Mouse (Mus musculus) hindbrain, postnatal 0 days (tissue): ENCODE data around the gene Gm49366. TPM values are rescaled to one million over a fixed set of nuclear protein-coding genes. Genes with fewer than 3 reads are reported as not detected.
"Not testable (repeated sequence)": the region's sequence is repeated elsewhere in the genome, so short reads cannot be mapped to it uniquely, and the experiment has no call there.

Source experiments
- ATAC-seq: fragments of 200-750 bp; cut with Nextera tagmentation; 2 replicates; pipeline ENCODE4 v1.8.0; 2017; ENCODE audit warnings: mild to moderate bottlenecking, moderate TSS enrichment, moderate library complexity
- DNase-seq: peaks from one replicate; pipeline ENCODE4 v3.0.0-alpha.2; 2015; ENCODE audit warnings: low spot score
- H3K27ac ChIP-seq: fragments of 300-500 bp; sonication (generic); 2 replicates; pipeline ENCODE4 v1.5.1; 2014; ENCODE audit warnings: mild to moderate bottlenecking
- H3K27me3 ChIP-seq: fragments of 300-500 bp; sonication (generic); 2 replicates; pipeline ENCODE4 v1.6.1; 2014; ENCODE audit warnings: low read length, mixed read lengths; ENCODE audit not compliant: insufficient read depth
- H3K36me3 ChIP-seq: fragments of 300-500 bp; sonication (generic); 2 replicates; pipeline ENCODE4 v1.6.1; 2014; ENCODE audit warnings: low read length, mixed read lengths; ENCODE audit not compliant: insufficient read depth
- H3K4me1 ChIP-seq: fragments of 300-500 bp; sonication (generic); 2 replicates; pipeline ENCODE4 v1.6.1; 2014; ENCODE audit warnings: antibody characterized with exemption, low read length, mixed read lengths; ENCODE audit not compliant: insufficient read depth
- H3K4me2 ChIP-seq: fragments of 300-500 bp; sonication (generic); 2 replicates; pipeline ENCODE4 v1.6.1; 2014; ENCODE audit warnings: low read depth, mild to moderate bottlenecking, low read length, moderate library complexity, mixed read lengths
- H3K4me3 ChIP-seq: fragments of 300-500 bp; sonication (generic); 2 replicates; pipeline ENCODE4 v1.5.1; 2014; ENCODE audit warnings: low read length
- H3K9ac ChIP-seq: fragments of 300-500 bp; sonication (generic); replicated peaks from 2 replicates; pipeline ENCODE4 v1.6.1; 2014; ENCODE audit warnings: mild to moderate bottlenecking, low read length, moderate library complexity, mixed read lengths
- H3K9me3 ChIP-seq: fragments of 300-500 bp; sonication (generic); 2 replicates; pipeline ENCODE4 v1.6.1; 2016; ENCODE audit warnings: low read length, mixed read lengths
- CTCF ChIP-seq: IDR thresholded peaks from 2 replicates; pipeline ENCODE4 v1.5.1; 2016; ENCODE audit warnings: antibody characterized with exemption, control low read depth, low read depth
- WGBS: fragments of 180-500 bp; shearing (Covaris S2); extraction: QIAGEN DNeasy Blood & Tissue Kit; methylation state at CpG from one replicate; pipeline ENCODE4 v1.1.7; 2014; 5-methylcytosine and 5-hydroxymethylcytosine counted together
- polyA plus RNA-seq: library from polyadenylated mRNA; unstranded; fragments of >200 nt; fragmentation: Nextera tagmentation; extraction: Ambion mirVana; gene quantifications from 2 replicates; pipeline ENCODE4 v1.2.1, GENCODE M21; 2015
- total RNA-seq: library from RNA; depleted of rRNA; stranded (reverse); fragments of >200 nt; gene quantifications from 2 replicates; pipeline ENCODE4 v1.2.3, GENCODE M21; 2014

The Gm49366 gene
- total and polyA plus RNA-seq, 2 experiments from 2014 or later: not detected

DNA sequence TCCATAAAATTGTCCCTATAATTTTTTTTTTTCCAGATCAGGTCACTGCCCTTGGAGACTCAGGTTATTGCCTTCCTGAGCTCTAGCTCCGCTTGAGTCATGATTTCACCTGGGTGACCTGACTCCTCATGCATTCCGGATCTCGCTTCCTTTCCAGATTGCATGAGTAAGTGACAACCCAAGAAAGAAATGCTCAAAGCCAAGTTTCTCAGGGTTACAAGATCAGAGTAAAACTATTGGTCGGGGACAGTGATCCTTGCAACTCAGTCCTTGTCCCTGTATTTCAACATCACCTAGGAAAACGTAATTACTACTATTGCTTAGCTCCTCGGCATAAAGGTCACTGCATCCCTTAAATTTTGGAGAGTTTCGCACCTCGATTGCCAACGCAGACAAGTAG lies 30.3 kb downstream of the Gm49366 start, which contains the start of gene Acot5:
Acot5 (plus strand) TSS at position 340 of the 400 bp plus-strand sequence.
- ATAC-seq (no peak), DNase-seq (no peak)
- Histone ChIP-seq H3K4me1 (no peaks in the 10 kb centered on the region), H3K4me2 (peak within 1 kb of the TSS; percentile 59), H3K9ac (0 out of 2 replicates have a peak within 1 kb of the TSS, but pooled peaks have one; percentile 17), H3K9me3 (no peaks in the 10 kb centered on the region), H3K36me3 (no peaks in the 10 kb centered on the region), H3K4me3 (peak within 1 kb of the TSS; percentile 41), H3K27me3 (0 out of 2 replicates have a peak, but pooled peaks cover 12% of the 10 kb centered on the region), H3K27ac (no peak within 1 kb of the TSS)
- no peak for TF ChIP-seq CTCF
- 57% methylated on average over 9 of the region's 9 CpGs for WGBS

DNA sequence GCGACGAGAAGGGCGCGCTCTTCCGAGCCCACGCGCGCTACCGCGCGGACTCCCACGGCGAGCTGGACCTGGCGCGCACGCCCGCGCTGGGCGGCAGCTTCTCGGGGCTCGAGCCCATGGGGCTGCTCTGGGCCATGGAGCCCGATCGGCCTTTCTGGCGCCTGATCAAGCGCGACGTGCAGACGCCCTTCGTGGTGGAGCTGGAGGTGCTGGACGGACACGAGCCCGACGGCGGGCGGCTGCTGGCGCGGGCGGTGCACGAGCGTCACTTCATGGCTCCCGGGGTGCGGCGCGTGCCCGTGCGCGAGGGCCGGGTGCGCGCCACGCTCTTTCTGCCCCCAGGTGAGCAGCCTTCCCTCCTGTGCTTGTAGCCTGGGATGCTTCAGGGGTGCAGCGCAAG lies 30.8 kb downstream of the Gm49366 start:
- DNase-seq: peak; percentile 24
- not testable (repeated sequence) for H3K36me3 ChIP-seq, H3K27ac ChIP-seq, H3K4me1 ChIP-seq, H3K9me3 ChIP-seq, ATAC-seq
- Histone ChIP-seq H3K4me3 (peak overlapping the region; percentile 41), H3K27me3 (0 out of 2 replicates have a peak, but pooled peaks cover 11% of the 10 kb centered on the region), H3K4me2 (peak overlapping the region; percentile 59), H3K9ac (0 out of 2 replicates have a peak overlapping the region, but pooled peaks have one; percentile 17)
- WGBS: 1% methylated on average over 42 of the region's 52 CpGs

- no peak overlapping the region for H3K4me2 ChIP-seq
- ATAC-seq (no peak), DNase-seq (no peak)
- H3K4me3 ChIP-seq: no peak overlapping the region
- no peak overlapping the region for H3K27ac ChIP-seq
- TF ChIP-seq CTCF: no peak
- H3K9me3 ChIP-seq: no peaks in the 10 kb centered on the region
- WGBS: 89% methylated on average over 2 of the region's 2 CpGs
- no peaks in the 10 kb centered on the region for H3K36me3 ChIP-seq
- no peak overlapping the region for H3K9ac ChIP-seq
- no peaks in the 10 kb centered on the region for H3K4me1 ChIP-seq
- 0 out of 2 replicates have a peak, but pooled peaks cover 9% of the 10 kb centered on the region for H3K27me3 ChIP-seq
Observed at GRCm38 (mm10) chr12:84071696-84072095, 33.0 kb downstream of the Gm49366 start.

GRCm38 (mm10) chr12:84077371-84077990 lies 38.7 kb downstream of the Gm49366 start:
- Histone ChIP-seq H3K4me2 (no peak overlapping the region), H3K9ac (no peak overlapping the region), H3K27ac (no peak overlapping the region), H3K9me3 (no peaks in the 10 kb centered on the region), H3K36me3 (no peaks in the 10 kb centered on the region), H3K4me1 (no peaks in the 10 kb centered on the region), H3K4me3 (no peak overlapping the region), H3K27me3 (no peaks in the 10 kb centered on the region)
- TF ChIP-seq CTCF: no peak
- ATAC-seq (no peak), DNase-seq (no peak)
- WGBS: 81% methylated on average over 4 of the region's 4 CpGs

- no peak overlapping the region for H3K4me2 ChIP-seq
- H3K4me1 ChIP-seq: no peaks in the 10 kb centered on the region
- no peak overlapping the region for H3K4me3 ChIP-seq
- TF ChIP-seq CTCF: no peak
- no peak for ATAC-seq
- no peaks in the 10 kb centered on the region for H3K9me3 ChIP-seq
- 85% methylated on average over 2 of the region's 2 CpGs for WGBS
- no peak for DNase-seq
- no peak overlapping the region for H3K27ac ChIP-seq
- no peak overlapping the region for H3K9ac ChIP-seq
- no peaks in the 10 kb centered on the region for H3K27me3 ChIP-seq
- H3K36me3 ChIP-seq: no peaks in the 10 kb centered on the region
Observed at GRCm38 (mm10) chr12:84083842-84084241, 45.1 kb downstream of the Gm49366 start.

DNA sequence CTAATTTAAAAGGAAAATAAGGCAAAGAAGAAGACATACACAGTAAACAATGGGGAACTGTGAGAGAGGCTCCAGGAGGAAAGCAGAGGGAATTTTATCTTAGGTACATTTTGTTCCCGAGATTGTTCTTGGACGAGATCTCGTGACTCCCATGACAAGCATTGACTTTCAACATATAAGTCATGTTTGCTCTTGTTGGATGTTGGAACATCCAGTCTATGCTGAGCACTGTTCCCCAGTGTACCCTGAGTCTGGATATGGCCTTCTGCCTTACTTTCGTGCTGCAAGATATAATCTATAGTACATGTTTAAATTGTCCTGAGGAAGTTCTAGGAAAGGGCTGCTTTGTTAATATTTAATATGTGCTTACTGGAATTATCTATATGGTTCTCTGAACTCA lies 45.8 kb downstream of the Gm49366 start:
- ATAC-seq: no peak

GRCm38 (mm10) chr12:84094666-84095065 lies 55.9 kb downstream of the Gm49366 start:
- not testable (repeated sequence) for H3K4me1 ChIP-seq, H3K36me3 ChIP-seq, H3K4me2 ChIP-seq, H3K27ac ChIP-seq, H3K4me3 ChIP-seq, H3K9me3 ChIP-seq, H3K27me3 ChIP-seq, DNase-seq, ATAC-seq, H3K9ac ChIP-seq
- 89% methylated on average over 5 of the region's 5 CpGs for WGBS

More for the DNA sequence above, 45.8 kb downstream of the Gm49366 start:
- 90% methylated on average over 4 of the region's 4 CpGs for WGBS
- H3K4me3 ChIP-seq: no peak overlapping the region
- DNase-seq: no peak
- no peak overlapping the region for H3K9ac ChIP-seq
- H3K27me3 ChIP-seq: no peaks in the 10 kb centered on the region
- no peak overlapping the region for H3K27ac ChIP-seq
- H3K36me3 ChIP-seq: no peaks in the 10 kb centered on the region
- H3K4me2 ChIP-seq: no peak overlapping the region
- no peak for TF ChIP-seq CTCF
- H3K4me1 ChIP-seq: no peaks in the 10 kb centered on the region
- H3K9me3 ChIP-seq: 0 out of 2 replicates have a peak, but pooled peaks cover 4% of the 10 kb centered on the region
